Mouse (Mus musculus) embryonic facial prominence, embryonic 11.5 days (tissue): Measurements from ENCODE around the gene Gpr68. TPM values are rescaled to one million over a fixed set of nuclear protein-coding genes. Genes with fewer than 3 reads are reported as not detected.

Source experiments
- ATAC-seq: fragments of 200-750 bp; cut with Nextera tagmentation; replicated peaks from 2 replicates; pipeline ENCODE4 v1.8.0; 2017; ENCODE audit warnings: low read depth; ENCODE audit not compliant: insufficient number of reproducible peaks, low FRiP score, low TSS enrichment
- DNase-seq: peaks from one replicate; pipeline ENCODE4 v3.0.0-alpha.2; 2015; ENCODE audit warnings: low spot score
- H3K27ac ChIP-seq: fragments of 300-500 bp; sonication (generic); replicated peaks from 2 replicates; pipeline ENCODE4 v1.5.1; 2014; ENCODE audit warnings: mild to moderate bottlenecking, low read depth, low read length, control low read depth
- H3K27me3 ChIP-seq: fragments of 300-500 bp; sonication (generic); 2 replicates; pipeline ENCODE4 v1.6.1; 2014; ENCODE audit warnings: mild to moderate bottlenecking, low read length, moderate library complexity, mixed read lengths; ENCODE audit not compliant: control insufficient read depth, insufficient read depth
- H3K36me3 ChIP-seq: fragments of 300-500 bp; sonication (generic); replicated peaks from 2 replicates; pipeline ENCODE4 v1.6.1; 2014; ENCODE audit warnings: low read depth, mild to moderate bottlenecking, low read length, moderate library complexity, mixed read lengths; ENCODE audit not compliant: control insufficient read depth, insufficient read depth
- H3K4me1 ChIP-seq: fragments of 300-500 bp; sonication (generic); 2 replicates; pipeline ENCODE4 v1.6.1; 2014; ENCODE audit warnings: low read length, mixed read lengths; ENCODE audit not compliant: control insufficient read depth, insufficient read depth
- H3K4me2 ChIP-seq: fragments of 300-500 bp; sonication (generic); 2 replicates; pipeline ENCODE4 v1.6.1; 2014; ENCODE audit warnings: low read depth, mild to moderate bottlenecking, control low read depth, low read length, moderate library complexity
- H3K4me3 ChIP-seq: fragments of 300-500 bp; sonication (generic); 2 replicates; pipeline ENCODE4 v1.5.1; 2014; ENCODE audit warnings: low read depth, low read length, control low read depth
- H3K9ac ChIP-seq: fragments of 300-500 bp; sonication (generic); replicated peaks from 2 replicates; pipeline ENCODE4 v1.6.1; 2014; ENCODE audit warnings: mild to moderate bottlenecking, control low read depth, low read length
- H3K9me3 ChIP-seq: fragments of 300-500 bp; sonication (generic); replicated peaks from 2 replicates; pipeline ENCODE4 v1.6.1; 2016; ENCODE audit warnings: mild to moderate bottlenecking, low read length, inconsistent platforms, mixed read lengths; ENCODE audit not compliant: control insufficient read depth
- WGBS: fragments of 180-500 bp; shearing (Covaris S2); extraction: QIAGEN DNeasy Blood & Tissue Kit; methylation state at CpG from one replicate; pipeline ENCODE4 v1.1.7; 2014; 5-methylcytosine and 5-hydroxymethylcytosine counted together
- polyA plus RNA-seq: library from polyadenylated mRNA; unstranded; fragments of >200 nt; fragmentation: Nextera tagmentation; extraction: Ambion mirVana; gene quantifications from 2 replicates; pipeline ENCODE4 v1.2.1, GENCODE M21; 2014

The Gpr68 gene
- polyA plus RNA-seq, 1 experiment from 2014 or later, result 0.08 TPM

DNA sequence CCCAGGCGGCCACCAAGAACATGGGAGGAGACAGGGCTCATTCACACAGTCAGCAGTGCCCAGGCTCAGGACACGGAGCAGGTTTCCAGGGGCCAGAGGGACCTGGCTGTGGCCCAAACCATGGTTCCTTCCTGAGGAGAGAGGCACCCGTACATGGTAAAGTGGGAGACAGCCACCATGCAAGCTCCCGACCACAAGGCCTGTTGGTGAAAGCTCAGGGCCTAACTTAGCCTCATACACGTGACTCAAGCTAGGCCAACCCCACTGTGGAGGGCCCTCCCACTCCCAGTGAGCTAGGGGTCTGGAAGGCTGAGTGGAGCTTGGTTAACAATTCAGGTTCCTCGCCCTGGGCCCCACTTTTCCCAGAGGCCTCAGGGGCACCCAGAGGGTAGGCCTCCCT, 30.1 kb downstream of the Gpr68 start:
- 82% methylated on average over 6 of the region's 6 CpGs for WGBS
- H3K4me1 ChIP-seq, result no peaks in the 10 kb centered on the region
- no peak overlapping the region for H3K27ac ChIP-seq
- H3K9me3 ChIP-seq, result no peaks in the 10 kb centered on the region
- no peak overlapping the region for H3K9ac ChIP-seq
- H3K27me3 ChIP-seq, result no peaks in the 10 kb centered on the region
- ATAC-seq (no peak), DNase-seq (no peak)
- no peak overlapping the region for H3K4me2 ChIP-seq
- H3K4me3 ChIP-seq, result no peak overlapping the region
- no peaks in the 10 kb centered on the region for H3K36me3 ChIP-seq

GRCm38 (mm10) chr12:100875960-100876359, 32.0 kb downstream of the Gpr68 start:
- Histone ChIP-seq H3K4me1 (no peaks in the 10 kb centered on the region), H3K36me3 (no peaks in the 10 kb centered on the region), H3K4me3 (no peak overlapping the region), H3K4me2 (no peak overlapping the region), H3K9me3 (no peaks in the 10 kb centered on the region), H3K27me3 (no peaks in the 10 kb centered on the region), H3K9ac (no peak overlapping the region), H3K27ac (no peak overlapping the region)
- ATAC-seq (no peak), DNase-seq (no peak)
- WGBS, result 79% methylated on average over 5 of the region's 6 CpGs

DNA sequence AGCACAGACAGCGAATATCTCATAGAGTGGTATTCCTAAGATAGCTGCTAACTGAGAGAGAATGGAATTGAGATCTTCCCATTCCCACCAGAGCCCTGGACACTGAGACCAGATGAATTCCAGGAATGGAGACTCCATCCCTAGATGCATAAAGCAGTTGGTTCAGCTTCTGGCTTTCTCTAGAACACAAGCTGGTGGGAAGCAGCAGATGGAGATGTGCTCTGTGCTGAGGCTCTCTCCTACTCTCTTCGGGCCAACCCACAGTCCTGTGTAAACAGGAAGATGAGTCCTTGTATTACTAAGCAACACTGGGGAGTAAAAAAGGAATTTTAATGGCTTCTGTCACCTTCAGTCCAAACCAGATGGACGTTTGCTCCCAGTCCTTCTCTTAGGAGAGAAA, 32.4 kb downstream of the Gpr68 start:
- no peaks in the 10 kb centered on the region for H3K4me1 ChIP-seq
- no peaks in the 10 kb centered on the region for H3K27me3 ChIP-seq
- ATAC-seq (no peak), DNase-seq (no peak)
- H3K27ac ChIP-seq, result no peak overlapping the region
- H3K36me3 ChIP-seq, result no peaks in the 10 kb centered on the region
- H3K9ac ChIP-seq, result no peak overlapping the region
- WGBS, result 65% methylated on average over 3 of the region's 3 CpGs
- no peaks in the 10 kb centered on the region for H3K9me3 ChIP-seq
- no peak overlapping the region for H3K4me2 ChIP-seq
- no peak overlapping the region for H3K4me3 ChIP-seq

- Histone ChIP-seq H3K27me3 (no peaks in the 10 kb centered on the region), H3K27ac (no peak overlapping the region), H3K9ac (no peak overlapping the region), H3K4me3 (no peak overlapping the region), H3K36me3 (no peaks in the 10 kb centered on the region), H3K9me3 (no peaks in the 10 kb centered on the region), H3K4me2 (no peak overlapping the region), H3K4me1 (no peaks in the 10 kb centered on the region)
- WGBS, result 80% methylated on average over 3 of the region's 3 CpGs
- ATAC-seq (no peak), DNase-seq (no peak)
These were observed 34.4 kb downstream of the Gpr68 start for GRCm38 (mm10) chr12:100873612-100874011.

DNA sequence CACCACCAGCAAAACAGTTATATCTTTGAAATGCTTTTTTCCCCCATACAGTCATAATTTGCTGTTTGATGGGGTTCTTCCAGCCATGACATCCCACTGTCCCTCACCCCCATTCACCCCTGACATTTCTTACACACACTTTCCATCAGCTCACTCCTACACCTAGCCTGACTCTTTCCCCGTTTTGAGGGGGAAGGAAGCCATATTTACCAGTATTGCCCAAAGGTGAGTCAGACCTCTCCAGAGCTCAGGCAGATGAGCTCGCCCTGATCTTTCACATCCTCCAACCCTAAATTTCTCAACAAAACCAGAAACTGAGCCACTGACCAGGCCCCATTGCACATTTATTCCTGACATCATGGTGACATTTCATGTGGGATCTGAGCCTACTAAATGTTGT, 36.2 kb downstream of the Gpr68 start:
- H3K27ac ChIP-seq, result no peak overlapping the region
- no peaks in the 10 kb centered on the region for H3K36me3 ChIP-seq
- H3K9me3 ChIP-seq, result no peaks in the 10 kb centered on the region
- H3K9ac ChIP-seq, result no peak overlapping the region
- no peaks in the 10 kb centered on the region for H3K4me1 ChIP-seq
- no peak overlapping the region for H3K4me2 ChIP-seq
- WGBS, result 80% methylated on average over 2 of the region's 2 CpGs
- DNase-seq (no peak), ATAC-seq (no peak)
- H3K27me3 ChIP-seq, result no peaks in the 10 kb centered on the region
- no peak overlapping the region for H3K4me3 ChIP-seq

- no peaks in the 10 kb centered on the region for H3K36me3 ChIP-seq
- no peaks in the 10 kb centered on the region for H3K27me3 ChIP-seq
- no peak overlapping the region for H3K27ac ChIP-seq
- no peak overlapping the region for H3K4me2 ChIP-seq
- H3K4me1 ChIP-seq, result no peaks in the 10 kb centered on the region
- no peak overlapping the region for H3K9ac ChIP-seq
- WGBS, result 92% methylated on average over 6 of the region's 6 CpGs
- no peak for DNase-seq
- ATAC-seq, result no peak
- H3K9me3 ChIP-seq, result no peaks in the 10 kb centered on the region
- H3K4me3 ChIP-seq, result no peak overlapping the region
These were observed 36.8 kb downstream of the Gpr68 start for GRCm38 (mm10) chr12:100871234-100871633.

GRCm38 (mm10) chr12:100868049-100868622, 39.9 kb downstream of the Gpr68 start:
- H3K9me3 ChIP-seq, result no peaks in the 10 kb centered on the region
- no peak overlapping the region for H3K9ac ChIP-seq
- H3K36me3 ChIP-seq, result no peaks in the 10 kb centered on the region
- ATAC-seq (no peak), DNase-seq (no peak)
- H3K27ac ChIP-seq, result no peak overlapping the region
- H3K4me3 ChIP-seq, result no peak overlapping the region
- 53% methylated on average over 4 of the region's 4 CpGs for WGBS
- H3K27me3 ChIP-seq, result no peaks in the 10 kb centered on the region
- no peak overlapping the region for H3K4me2 ChIP-seq
- no peaks in the 10 kb centered on the region for H3K4me1 ChIP-seq

DNA sequence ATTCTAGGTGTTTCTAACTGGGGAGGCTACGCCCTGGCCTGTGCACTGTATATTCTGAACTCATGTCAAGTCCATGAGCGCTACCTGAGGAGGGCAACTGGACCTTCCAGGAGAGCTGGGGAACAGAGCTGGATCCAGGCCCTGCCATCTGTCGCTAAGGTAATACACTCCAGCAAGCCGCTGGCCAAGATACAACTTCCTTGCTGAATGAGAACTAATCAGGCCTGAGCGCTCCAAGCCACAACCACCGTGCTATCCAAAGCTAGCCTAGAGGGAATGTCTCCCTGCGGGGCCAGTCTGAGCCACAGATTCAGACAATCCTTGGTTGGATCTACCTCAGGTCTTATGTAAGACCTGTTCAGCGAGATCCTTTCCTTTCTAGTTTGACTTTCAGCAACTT, 40.9 kb downstream of the Gpr68 start:
- no peaks in the 10 kb centered on the region for H3K27me3 ChIP-seq

More for the DNA sequence above, 40.9 kb downstream of the Gpr68 start:
- no peak for ATAC-seq
- H3K4me1 ChIP-seq, result no peaks in the 10 kb centered on the region
- H3K4me2 ChIP-seq, result no peak overlapping the region
- no peaks in the 10 kb centered on the region for H3K36me3 ChIP-seq
- 86% methylated on average over 8 of the region's 8 CpGs for WGBS
- no peak overlapping the region for H3K9ac ChIP-seq
- DNase-seq, result no peak
- H3K4me3 ChIP-seq, result no peak overlapping the region
- no peaks in the 10 kb centered on the region for H3K9me3 ChIP-seq
- H3K27ac ChIP-seq, result no peak overlapping the region
